Mouse (Mus musculus): Measurements from ENCODE around the gene En2. TPM values are rescaled to one million over a fixed set of nuclear protein-coding genes. Genes with fewer than 3 reads are reported as not detected.

En2 gene
- total RNA-seq, 2 experiments from 2014 or later: 0.23 to 0.30 TPM

DNA sequence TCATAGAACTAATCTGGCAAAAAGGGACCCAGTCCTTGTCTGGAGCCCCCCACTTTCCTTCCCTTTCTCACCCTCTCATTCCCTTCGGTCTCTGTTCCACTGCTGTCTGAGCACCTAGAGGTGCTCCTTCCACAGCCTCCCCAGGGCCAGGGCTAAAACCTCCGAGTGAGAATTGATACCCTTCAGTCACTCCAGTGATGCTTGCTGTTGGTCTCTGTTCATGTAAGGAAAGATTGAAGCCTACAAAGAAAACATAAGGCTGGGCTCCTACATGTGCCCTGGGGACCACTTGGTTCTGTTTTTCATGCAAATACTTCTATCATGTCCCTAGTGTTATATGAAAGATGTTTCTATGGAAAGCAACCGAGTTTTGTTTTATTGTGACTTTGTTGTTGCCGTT lies 10.5 kb downstream of the En2 start:
- intact Hi-C loops (cut with DNase I): no loop called here
- DNase-seq: no peak

DNA sequence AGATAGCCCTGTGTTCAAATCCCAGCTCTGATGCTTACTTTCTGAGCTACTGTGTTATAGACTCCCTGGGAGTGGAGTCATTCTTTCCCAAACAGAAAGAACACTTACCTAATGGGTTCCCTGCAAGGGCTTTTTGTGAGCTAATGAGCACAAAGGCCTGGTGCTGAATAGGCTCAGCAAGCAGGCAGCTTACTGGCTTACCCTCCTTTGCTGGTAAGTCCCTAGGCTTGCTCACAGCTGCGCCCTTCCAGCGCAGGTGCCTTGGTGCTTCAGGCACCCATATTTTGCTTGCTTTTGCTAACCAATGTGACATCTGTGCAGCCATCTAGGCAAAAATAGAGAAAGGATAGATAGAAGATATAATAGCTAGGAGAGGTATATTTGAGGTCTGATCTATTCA lies 11.1 kb downstream of the En2 start:
- no peak for DNase-seq
- intact Hi-C loops (cut with DNase I): no loop called here

DNA sequence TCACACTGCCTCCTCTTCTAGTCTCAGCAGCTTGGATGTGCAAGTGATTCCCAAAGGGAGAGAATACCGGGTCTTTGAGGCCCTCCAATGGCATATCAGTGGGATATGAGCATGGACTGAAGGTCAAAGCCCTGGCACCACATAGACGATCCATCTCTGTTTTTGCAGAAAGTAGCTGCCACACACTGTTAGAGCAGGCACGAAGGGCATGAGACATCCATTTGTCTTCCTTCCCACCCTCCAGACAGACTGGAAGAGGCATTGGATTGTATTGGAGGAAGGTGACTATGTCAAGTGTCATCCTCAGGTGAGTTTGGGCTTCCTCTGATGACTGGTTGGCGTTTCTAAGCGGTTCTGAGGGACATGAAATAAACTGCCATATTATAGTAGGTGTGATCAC lies 12.8 kb downstream of the En2 start:
- intact Hi-C loops (cut with DNase I): no loop called here
- no peak for DNase-seq

DNA sequence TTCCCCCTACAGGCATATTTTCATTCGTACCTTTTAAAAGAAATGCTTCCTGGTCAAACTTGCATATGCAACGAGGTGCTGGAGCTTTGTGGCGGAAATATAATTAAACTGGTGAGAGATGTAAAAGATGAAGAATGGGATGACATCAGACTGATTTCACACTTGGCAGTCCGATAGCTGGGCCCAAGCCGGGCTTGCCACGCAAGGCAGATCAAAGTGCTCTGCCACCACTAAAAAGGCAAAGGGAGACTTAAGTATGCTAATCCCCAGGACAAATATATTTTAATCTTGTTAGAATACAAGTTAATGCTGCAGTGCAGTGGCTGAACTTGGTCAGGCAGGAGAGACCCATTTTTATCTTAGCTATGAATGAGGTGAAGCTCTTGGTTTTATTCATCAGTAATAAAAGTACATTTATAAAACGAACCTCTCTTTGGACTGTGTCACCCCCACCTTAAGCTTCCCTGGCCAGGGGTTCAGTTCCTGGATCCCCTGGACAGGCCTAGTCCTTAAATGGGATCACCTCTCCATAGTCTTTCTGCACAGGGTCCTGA lies 13.8 kb downstream of the En2 start:
- intact Hi-C loops (cut with DNase I): no loop called here
- DNase-seq: no peak

DNA sequence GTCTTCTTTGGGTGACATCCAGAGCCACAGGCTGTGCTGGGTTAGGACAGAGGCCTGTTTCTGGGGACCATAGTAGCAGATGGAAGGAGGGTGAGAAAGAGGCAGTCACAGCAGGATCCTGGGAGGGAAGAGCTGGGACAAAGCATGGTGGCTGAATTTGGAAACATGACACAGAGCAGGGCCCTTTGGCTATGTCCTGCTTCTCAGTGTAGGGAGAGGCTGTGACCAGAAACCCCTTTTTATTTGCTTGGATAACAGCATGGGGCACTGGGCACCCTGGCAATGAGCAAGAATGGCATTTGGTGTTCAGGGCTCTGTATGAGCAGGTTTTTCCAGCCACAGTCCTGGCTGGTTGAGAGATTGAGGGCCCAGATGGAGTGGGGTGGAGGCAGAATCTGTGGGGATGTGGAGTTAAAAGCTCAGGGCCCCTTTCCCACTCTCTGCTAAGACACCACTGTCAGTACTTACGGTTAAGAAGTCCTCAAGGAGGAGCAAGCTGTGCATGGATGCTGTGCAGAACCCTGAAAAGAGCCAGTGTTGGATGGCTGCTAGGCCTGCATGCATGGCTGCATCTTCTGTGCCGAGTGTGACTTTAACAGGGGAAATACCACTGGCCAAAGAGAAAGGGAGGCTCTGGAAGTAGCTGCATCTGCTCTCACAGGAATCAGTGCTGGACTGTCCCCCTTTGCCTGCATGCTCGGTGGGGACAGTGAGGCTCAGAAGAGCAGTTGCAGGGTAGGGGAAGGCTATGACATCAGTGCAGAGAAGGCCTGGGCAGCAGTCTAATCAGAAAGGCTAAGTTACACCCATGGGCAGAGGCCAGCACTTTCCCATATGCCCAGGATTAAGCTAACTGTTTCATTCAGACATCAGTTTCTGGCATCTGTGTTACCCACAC lies 26.0 kb downstream of the En2 start:
- no peak for DNase-seq

DNA sequence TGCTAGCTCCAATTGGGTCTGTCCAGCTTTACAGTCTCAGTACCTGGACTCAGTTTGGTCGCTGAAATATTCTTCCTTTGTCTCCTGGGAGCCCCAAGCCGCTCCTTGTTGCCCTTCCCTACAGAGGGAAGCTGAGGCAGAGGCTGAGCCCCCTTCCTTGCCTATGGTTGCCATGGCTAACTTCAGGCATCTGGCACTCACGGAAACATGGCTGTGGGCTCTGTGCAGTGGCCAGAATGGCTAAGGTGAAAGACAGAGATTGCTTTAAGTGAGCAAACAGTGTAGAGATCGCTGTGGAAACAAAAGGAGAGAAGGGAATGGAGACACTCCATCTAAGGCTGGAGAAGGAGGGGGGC lies 26.6 kb downstream of the En2 start:
- intact Hi-C loops (cut with DNase I): no loop called here
- DNase-seq: no peak

More for the DNA sequence above, 26.0 kb downstream of the En2 start:
- intact Hi-C loops (cut with DNase I): no loop called here

DNA sequence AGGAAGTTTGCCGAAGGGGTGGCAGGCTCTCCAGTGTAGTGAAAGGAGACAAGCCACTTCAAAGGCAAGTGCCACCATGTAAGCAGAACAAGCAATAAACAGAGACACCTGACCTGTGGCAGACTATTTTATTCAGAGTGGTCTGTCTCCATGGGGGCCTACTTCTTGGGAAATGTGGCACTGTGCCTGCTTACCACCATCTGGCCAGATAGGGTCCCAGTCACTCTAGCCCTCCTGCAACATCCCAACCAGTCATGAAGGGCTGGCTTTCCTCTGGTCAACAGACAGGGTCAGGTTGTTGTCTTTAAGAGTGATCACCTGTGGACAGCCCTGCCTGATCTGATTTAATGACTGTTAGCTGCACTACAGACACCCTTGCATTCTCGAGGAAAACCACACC lies 30.0 kb downstream of the En2 start:
- intact Hi-C loops (cut with DNase I): no loop called here
- no peak for DNase-seq

DNA sequence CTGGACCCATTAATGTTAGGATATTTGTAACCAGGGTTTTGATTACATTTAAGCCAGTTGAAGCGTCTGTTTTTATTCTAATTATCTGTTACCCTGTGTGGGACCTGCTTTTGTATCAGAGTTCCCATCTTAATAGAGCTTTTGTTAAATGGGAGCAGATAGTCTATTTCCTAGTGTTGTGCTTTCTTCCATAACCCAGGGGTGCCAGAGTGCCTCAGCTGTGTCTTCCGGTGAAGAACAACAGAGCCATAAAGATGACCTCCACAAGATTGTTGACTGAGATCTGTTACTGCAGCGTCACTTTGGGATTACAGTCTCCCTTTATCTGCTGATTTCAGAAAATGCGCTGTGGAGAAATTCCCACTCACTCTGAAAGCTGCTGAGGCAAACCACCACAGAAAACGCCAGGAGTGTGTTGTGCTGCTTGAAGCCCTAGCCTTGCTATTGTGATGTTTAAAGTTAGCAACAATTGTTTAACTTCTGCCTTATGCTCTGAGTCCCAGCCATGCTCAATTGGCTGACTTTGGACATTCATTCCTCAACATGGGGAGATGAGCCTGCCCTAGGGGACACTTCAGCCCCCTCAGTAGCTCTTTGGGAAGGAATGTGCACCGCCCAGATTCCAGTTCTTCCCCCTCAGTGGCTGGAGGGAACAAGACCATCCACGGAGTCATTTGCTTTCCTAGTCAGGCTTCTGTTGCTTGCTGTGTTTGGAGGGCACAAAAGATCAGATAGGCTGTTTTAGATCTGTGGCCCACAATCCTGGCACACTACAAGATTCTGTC lies 33.8 kb downstream of the En2 start:
- DNase-seq: no peak
- intact Hi-C loops (cut with DNase I): no loop called here

DNA sequence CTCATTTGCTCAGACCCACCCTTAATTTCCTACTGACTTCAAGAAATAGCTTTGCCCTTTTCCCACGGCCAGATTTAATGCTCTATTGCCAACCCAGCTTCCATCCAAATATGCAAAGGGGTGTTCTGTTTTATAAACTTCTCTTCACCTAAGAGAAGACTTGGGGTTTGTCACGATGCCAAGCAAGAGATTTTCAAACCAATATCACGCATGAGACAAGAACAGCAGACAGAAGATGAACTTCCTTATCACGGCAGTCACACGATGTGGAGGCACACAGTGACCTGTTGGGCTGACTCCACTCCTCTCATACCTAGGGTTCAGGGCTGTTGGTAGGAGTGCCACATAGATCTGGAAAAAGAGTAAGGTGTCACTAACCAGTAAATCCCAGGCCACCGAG lies 37.6 kb downstream of the En2 start:
- no peak for DNase-seq
- intact Hi-C loops (cut with DNase I): no loop called here

DNA sequence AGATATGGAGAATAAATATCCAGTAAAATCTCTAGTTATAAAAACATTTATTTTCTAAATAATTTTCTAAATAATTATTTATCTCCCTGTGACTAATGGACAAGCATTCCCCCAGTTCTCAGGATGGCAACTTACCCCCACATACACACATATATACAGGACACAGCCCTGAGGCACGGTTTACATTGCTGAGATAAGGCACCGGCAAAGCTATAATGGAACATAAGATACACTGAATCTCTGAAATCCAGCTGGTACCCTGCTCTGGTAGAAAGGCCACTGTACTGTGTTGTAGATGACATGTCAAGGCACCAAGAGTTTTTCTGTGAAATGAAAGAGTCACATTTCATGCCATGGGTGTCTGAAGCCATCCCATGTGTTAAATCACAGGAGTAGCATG lies 39.2 kb downstream of the En2 start:
- intact Hi-C loops (cut with DNase I): no loop called here
- no peak for DNase-seq

DNA sequence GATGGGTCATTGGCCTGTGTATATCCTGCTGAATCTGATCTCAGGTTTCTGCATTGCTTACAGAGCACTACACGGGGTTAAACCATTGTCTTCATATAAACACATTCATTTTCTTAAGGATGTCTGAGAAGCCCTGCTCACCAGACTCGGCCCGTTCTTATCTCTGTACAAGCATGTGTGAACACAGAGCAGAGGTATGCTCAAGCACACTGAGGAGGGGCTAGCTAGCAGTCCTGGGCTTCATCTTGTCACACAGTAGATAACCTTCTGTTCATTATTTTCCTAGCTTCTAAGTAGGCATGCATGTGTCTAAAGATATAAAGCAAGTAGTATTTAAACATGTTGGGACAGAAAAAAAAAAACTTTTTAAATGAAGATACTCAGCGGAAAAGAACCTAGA lies 41.0 kb downstream of the En2 start:
- intact Hi-C loops (cut with DNase I): no loop called here
- no peak for DNase-seq

DNA sequence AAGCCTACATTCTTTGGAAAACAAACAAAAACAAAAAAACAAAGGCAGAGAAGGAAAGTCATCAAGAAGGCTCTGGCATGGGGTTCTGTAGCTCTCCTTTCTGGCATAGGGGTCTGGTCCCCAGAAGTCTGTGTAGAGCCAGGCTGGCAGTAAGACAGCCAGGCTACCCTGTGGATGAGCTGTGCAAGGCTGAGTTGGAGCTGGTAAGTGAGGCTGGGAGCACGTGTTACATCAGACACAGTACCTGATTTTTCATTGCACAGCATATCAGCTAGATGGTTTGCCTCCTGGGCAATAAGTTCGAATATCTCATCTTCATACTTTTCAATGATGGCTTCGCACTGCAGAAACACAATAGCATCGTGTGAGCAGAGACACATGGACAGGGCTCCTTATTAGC lies 41.5 kb downstream of the En2 start:
- DNase-seq: no peak
- intact Hi-C loops (cut with DNase I): no loop called here

DNA sequence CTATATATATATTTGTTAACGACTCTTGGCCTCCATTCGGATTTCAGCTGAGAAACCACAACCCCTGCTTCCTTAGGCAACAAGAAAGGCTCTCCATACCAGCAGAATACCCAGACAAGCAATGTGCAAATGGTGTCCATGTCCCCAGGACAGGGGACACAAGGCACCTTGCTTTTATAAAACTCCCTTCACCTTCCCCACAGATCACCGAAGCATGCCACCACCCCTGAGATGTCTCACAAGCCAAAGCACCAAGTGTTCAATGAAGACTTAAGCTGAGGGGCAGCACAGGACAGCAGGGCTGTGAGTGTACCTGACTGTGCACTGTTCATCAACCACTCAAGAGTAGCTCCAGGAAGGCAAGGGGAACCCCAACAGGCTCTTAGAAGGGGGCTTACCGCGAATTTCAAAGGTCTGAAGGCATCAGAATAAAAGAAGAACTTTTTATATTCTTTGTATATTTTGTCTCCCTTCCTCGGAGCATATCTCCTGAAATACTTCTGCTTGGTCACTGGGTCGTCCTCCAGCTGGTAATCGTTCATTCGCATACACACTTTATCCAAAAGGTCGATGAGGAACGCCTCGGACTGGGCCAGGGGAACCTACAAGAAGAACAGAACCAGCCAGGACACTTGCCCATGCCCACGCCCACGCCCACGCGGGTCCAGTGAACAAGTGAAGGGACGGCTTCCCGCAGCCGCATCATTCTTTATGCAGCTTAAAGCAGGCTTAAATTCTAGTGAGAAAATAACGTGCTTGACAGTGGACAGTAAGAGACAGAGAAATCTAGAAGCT lies 43.4 kb downstream of the En2 start:
- intact Hi-C loops (cut with DNase I): no loop called here
- DNase-seq: no peak

DNA sequence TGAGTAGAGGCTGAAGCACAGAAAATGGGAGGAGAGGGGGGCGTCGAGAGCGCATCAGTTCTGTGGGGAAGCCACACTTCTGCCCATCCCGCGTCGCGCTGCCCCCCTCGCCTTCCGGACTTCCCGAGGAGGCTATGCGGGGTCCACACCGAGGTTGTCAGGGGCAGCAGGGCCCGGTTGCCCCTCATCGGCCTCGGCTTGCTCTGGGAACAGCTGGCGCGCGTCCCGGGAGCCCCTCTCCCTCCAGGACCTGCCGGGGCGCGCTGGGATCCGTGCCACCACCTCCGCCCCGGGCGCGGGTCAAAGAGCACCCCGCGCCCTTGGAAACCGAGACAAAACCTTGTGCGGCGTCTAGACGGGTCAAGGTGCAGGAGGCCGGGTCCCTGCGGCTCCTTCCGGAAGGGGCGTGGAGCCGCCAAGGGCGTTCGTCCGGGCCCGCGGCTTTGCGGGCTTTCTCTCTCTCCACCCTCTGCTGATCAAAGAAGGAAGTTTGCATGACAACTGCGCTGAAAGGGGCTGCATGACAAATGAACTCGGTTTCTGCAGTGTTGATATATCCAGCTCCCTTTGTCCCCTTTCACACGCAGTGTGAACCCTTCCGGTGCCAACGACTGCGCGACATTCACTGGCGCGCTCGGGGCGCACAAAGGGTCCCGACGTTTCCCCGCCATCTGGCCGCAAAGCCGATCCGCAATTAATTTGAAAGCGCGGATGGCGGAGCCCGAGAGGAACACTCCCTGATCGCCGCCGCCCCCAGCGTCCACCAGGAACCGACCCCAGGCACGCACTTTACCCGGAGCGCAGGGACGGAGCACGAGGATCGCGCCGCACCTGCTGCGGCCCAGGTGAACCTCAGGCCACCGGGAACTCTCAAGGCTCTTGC lies 44.3 kb downstream of the En2 start:
- no peak for DNase-seq
- intact Hi-C loops (cut with DNase I): no loop called here

DNA sequence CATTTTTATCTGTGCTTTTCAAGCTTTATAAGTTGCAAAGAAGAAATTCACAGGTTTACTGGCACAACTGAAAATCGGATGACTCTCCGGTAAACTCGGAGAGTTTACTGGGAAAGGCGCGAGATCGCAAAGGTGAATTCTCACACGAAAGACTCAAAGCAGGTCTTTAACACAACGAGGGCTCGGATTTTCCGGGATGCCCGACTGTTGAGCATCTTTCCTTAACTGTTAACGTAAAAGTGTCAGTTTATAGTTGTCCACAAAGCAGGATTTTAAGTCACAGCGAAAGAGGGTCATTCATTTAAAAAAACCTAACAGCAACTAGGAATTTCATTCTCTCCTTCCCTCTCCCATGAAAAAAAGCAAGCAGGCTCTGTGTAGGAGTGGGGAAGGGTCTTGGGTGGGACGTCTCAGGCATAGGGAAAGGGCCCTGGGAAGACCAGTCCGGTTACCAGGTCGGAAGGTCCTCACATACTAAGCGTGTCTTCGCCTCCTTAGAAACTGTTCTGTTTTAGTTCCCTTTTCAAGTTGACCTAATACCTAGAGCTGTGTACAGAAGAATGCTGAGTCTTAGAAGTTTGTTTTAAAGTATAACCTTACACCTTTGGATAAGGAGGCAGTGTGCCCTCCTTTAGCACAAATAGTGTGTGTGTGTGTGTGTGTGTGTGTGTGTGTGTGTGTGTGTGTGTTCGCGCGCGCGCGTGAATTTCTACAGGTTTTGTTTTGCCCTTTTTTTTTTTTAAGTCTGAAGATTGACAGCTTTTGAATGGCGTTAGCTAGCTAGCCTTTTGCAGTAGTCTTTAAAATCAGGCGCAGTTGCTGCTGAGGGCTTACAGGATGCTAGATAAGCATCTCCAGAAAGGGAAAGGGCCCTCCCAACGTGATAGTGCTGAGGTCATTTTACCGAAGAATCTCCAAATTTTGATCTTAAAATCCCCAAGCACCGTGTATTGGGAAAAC lies 45.4 kb downstream of the En2 start:
- intact Hi-C loops (cut with DNase I): no loop called here
- no peak for DNase-seq

DNA sequence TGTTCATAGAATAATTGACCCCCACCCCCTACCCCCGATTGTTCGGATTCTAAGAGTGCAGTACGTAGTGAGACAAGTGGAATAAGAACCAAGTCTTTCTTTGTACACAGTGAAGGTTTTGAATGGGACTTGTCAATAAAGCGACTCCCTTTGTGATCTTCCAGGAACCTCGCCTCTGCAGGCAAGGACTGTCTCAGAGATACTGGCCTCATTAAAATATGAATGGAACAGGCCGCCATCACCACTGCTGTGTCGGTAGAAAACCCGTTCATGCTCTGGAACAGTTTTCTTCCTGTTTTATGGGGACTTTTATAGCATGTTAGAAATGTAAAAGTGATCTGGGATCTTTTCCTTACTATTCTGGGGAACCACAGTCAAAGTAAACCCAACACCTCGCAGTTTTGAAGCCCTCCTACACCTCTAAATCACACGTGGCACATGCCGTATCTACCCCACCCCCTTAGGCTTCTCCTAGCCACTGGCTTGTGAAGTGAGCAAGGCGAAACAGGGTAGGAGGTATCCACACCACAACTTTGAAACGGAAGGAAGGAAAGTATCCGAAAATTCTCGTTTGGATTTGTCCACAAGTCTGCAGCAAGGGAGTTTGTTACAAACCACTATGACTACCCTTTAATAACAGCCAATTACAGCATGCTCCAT lies 46.3 kb downstream of the En2 start:
- DNase-seq: no peak
- intact Hi-C loops (cut with DNase I): no loop called here

DNA sequence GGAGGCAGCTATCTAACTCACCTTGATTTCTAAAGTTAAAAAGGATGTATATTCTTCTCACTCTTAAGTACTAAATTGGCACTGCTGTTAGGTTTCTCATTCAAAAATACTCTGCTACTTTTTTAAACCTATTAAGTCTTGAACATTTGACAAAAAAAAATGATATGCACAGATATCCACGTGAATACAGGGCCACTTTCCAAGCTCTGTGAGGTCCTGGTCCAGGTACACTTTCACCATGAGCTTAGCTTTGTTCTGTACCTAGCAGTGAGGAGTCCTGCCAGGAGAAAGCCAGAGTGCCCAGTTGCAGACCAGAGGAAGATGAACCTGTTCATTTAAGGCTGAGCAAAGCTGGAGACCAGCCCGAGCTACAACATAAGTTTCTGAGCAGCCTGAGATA lies 47.9 kb downstream of the En2 start:
- no peak for DNase-seq
- intact Hi-C loops (cut with DNase I): no loop called here

DNA sequence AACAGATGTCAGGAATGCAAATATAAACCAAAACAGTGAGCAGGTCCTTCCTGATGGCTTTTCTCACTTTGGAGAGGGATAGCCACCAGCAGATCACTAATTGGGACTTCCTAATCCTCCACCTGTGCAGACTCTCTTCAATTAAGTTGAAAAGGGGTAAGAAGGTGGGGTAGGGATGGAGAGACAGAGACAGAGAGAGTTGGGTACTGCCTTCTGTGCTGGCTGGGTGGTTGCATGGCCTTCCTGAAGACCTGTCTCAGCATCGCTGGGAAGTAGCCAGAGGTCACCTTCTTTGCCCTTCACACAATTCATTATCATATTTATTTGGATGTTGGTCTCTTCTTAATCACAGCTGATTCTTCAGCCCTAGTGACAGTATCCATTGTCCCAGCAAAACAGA lies 54.1 kb downstream of the En2 start:
- intact Hi-C loops (cut with DNase I): no loop called here

More for the DNA sequence above, 54.1 kb downstream of the En2 start:
- DNase-seq: no peak
